Mouse (Mus musculus) forebrain, embryonic 13.5 days (tissue): Measurements from ENCODE around the gene Smchd1. TPM values are rescaled to one million over a fixed set of nuclear protein-coding genes. Genes with fewer than 3 reads are reported as not detected.
"Not testable (repeated sequence)": the region's sequence is repeated elsewhere in the genome, so short reads cannot be mapped to it uniquely, and the experiment has no call there.

Source experiments
- ATAC-seq: fragments of 200-750 bp; cut with Nextera tagmentation; 2 replicates; pipeline ENCODE4 v1.8.0; 2017
- H3K27ac ChIP-seq: fragments of 300-500 bp; sonication (generic); 2 replicates; pipeline ENCODE4 v1.5.1; 2015; ENCODE audit warnings: inconsistent platforms, mild to moderate bottlenecking, moderate library complexity
- H3K27me3 ChIP-seq: fragments of 300-500 bp; sonication (generic); 2 replicates; pipeline ENCODE4 v1.6.1; 2015; ENCODE audit warnings: mild to moderate bottlenecking, inconsistent platforms
- H3K36me3 ChIP-seq: fragments of 300-500 bp; sonication (generic); 2 replicates; pipeline ENCODE4 v1.6.1; 2015; ENCODE audit warnings: mild to moderate bottlenecking, inconsistent platforms; ENCODE audit not compliant: poor library complexity, severe bottlenecking
- H3K4me1 ChIP-seq: fragments of 300-500 bp; sonication (generic); 2 replicates; pipeline ENCODE4 v1.6.1; 2015; ENCODE audit warnings: inconsistent platforms
- H3K4me2 ChIP-seq: fragments of 300-500 bp; sonication (generic); 2 replicates; pipeline ENCODE4 v1.6.1; 2015; ENCODE audit warnings: inconsistent platforms, mild to moderate bottlenecking, moderate library complexity
- H3K4me3 ChIP-seq: fragments of 300-500 bp; sonication (generic); 2 replicates; pipeline ENCODE4 v1.5.1; 2015; ENCODE audit warnings: mild to moderate bottlenecking, inconsistent platforms
- H3K9ac ChIP-seq: fragments of 300-500 bp; sonication (generic); 2 replicates; pipeline ENCODE4 v1.6.1; 2015; ENCODE audit warnings: mild to moderate bottlenecking, inconsistent platforms
- H3K9me3 ChIP-seq: fragments of 300-500 bp; sonication (generic); replicated peaks from 2 replicates; pipeline ENCODE4 v1.6.1; 2016; ENCODE audit warnings: inconsistent platforms
- WGBS: fragments of 180-500 bp; shearing (Covaris S2); methylation state at CpG from one replicate; pipeline ENCODE4 v1.1.7; 2015; 5-methylcytosine and 5-hydroxymethylcytosine counted together
- polyA plus RNA-seq: library from polyadenylated mRNA; unstranded; fragments of >200 nt; fragmentation: Nextera tagmentation; extraction: Ambion mirVana; gene quantifications from 2 replicates; pipeline ENCODE4 v1.2.1, GENCODE M21; 2015

Smchd1 gene
- polyA plus RNA-seq, 1 experiment from 2014 or later: 68.9 TPM

DNA sequence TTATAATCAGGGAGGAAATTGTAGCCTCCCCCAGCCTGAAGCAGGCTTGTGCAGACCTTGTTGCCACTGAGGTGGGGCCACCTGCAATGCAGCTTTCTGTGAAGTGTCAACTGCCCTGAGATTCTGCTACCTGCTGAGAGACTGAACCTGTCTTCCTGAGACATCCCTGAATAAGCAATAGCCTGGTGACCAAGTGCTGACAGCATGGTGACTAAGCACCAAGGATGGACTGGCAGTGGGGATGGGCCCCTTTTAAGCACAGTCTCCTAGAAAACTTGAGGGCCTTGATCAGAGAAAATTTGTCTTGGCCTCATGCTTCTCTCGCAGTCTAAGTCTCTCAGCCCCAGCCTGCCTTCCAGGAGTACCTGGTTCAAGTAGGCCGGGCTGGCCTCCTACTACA lies 52.6 kb downstream of the Smchd1 start:
- not testable (repeated sequence) for H3K9ac ChIP-seq, H3K4me3 ChIP-seq, ATAC-seq, H3K27ac ChIP-seq, H3K4me1 ChIP-seq, H3K4me2 ChIP-seq, H3K27me3 ChIP-seq
- WGBS: 96% methylated on average over 2 of the region's 2 CpGs
- peaks cover 47% of the 10 kb centered on the region for H3K36me3 ChIP-seq
- H3K9me3 ChIP-seq: peaks cover 14% of the 10 kb centered on the region

DNA sequence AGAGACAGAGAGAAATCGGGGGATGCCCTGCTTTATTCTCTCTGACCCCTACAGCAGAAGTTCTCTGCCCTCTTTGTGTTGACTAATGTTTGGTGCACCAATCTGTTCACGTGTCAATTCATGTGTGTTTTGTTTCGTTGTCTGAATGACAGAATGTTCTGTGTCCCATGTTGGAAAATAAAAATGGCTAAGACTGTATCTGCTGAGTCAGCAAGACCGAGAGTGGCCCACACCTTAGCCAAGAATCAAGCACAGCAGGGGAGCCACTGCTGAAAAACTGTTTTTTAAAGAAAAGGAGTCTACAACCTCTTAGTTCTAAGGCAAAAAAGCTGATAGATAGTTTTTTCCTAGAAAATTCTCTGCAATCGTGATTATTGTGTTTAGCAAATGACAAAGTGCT lies 55.7 kb downstream of the Smchd1 start:
- Histone ChIP-seq H3K36me3 (peaks cover 55% of the 10 kb centered on the region), H3K9me3 (peaks cover 14% of the 10 kb centered on the region)
- H3K27ac ChIP-seq, H3K27me3 ChIP-seq, H3K4me3 ChIP-seq, H3K9ac ChIP-seq, ATAC-seq, H3K4me2 ChIP-seq, H3K4me1 ChIP-seq: not testable (repeated sequence)
- WGBS: 80% methylated on average over 5 of the region's 5 CpGs

DNA sequence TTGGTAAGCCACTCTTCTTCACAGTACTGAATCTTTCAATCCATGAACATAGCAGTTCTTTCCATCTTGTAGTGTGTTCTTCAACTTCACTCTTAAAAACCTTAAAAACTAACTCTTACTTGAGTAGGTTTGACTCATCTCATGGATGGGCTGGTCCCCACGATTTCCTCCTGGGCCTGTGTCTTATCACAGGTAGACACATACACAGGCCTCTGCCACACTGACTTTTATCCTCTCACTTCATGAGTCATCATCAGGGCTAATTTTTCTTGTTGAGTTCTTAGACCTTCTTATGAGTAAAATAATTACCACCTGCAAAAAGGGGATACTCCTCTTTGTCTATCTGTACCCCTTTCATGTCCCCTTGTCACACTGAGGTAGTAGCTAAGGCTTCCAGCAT lies 58.1 kb downstream of the Smchd1 start:
- 100% methylated on average over 1 of the region's 1 CpGs for WGBS
- no peak for ATAC-seq
- peaks cover 35% of the 10 kb centered on the region for H3K36me3 ChIP-seq
- no peaks in the 10 kb centered on the region for H3K4me1 ChIP-seq
- no peak overlapping the region for H3K4me3 ChIP-seq
- H3K27me3 ChIP-seq: no peaks in the 10 kb centered on the region
- no peak overlapping the region for H3K9ac ChIP-seq
- H3K9me3 ChIP-seq: peaks cover 7% of the 10 kb centered on the region
- H3K27ac ChIP-seq: no peak overlapping the region
- H3K4me2 ChIP-seq: no peak overlapping the region

DNA sequence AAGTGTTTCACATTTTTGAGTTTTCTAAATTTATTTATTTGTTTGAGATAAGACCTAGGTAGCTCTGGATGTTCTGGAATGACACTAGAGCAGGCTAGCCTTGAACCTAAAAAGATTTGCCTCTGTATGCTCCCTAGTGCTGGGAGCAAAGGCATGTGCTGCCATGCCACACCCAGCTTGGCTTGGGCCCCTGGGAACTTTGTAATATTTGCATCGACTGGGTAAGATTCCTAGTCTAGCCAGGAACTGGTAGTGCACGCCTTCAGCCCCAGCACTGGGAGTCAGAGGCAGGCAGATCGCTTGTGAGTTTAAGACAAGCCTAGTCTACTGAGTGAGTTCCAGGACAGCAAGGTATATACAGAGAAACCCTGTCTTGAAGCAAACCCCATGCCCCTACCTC lies 87.7 kb downstream of the Smchd1 start:
- Histone ChIP-seq H3K4me3 (no peak overlapping the region), H3K36me3 (peaks cover 36% of the 10 kb centered on the region), H3K4me1 (no peaks in the 10 kb centered on the region), H3K4me2 (no peak overlapping the region), H3K9ac (no peak overlapping the region), H3K9me3 (no peaks in the 10 kb centered on the region), H3K27ac (no peak overlapping the region), H3K27me3 (no peaks in the 10 kb centered on the region)
- WGBS: 91% methylated on average over 3 of the region's 3 CpGs
- no peak for ATAC-seq

DNA sequence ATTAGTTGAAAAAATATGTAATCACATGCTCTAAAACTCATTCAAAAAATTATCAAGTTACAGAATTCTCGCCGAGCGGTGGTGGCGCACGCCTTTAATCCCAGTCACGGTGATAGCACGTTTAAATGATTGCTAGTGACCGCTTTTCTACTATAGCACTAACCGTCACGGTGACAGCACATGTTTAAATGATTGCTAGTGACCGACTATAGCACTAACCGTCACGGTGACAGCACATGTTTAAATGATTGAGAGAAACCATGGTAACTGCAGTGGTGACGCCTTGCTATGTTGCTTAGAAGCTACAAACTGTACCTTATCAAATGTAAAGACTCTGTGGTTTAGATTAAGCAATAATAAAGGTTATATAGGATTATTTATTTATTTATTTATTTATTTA lies 94.8 kb downstream of the Smchd1 start:
- 96% methylated on average over 14 of the region's 14 CpGs for WGBS
- ATAC-seq: no peak
- no peak overlapping the region for H3K4me2 ChIP-seq

DNA sequence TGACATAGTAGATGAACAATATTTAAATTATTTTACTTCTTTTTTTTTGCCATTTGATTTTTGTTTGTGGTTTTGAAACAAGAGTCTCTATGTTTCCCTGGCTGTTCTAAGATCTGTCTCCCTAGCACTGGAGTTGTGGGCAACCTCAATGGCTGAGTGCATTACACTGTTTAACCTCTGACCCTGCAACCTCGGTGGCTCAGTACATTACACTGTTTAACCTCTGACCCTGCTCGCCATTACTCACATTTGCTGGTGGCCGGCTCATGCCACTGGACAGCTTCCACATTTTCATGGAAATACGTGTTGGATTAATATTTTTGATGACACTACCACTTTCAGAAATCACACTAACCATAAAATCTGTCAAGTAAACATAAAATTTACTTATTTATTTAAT lies 97.2 kb downstream of the Smchd1 start:
- no peaks in the 10 kb centered on the region for H3K27me3 ChIP-seq
- ATAC-seq: no peak
- H3K9me3 ChIP-seq: no peaks in the 10 kb centered on the region
- H3K4me1 ChIP-seq: no peaks in the 10 kb centered on the region
- H3K4me3 ChIP-seq: no peak overlapping the region
- peaks cover 35% of the 10 kb centered on the region for H3K36me3 ChIP-seq
- no peak overlapping the region for H3K9ac ChIP-seq
- no peak overlapping the region for H3K4me2 ChIP-seq
- WGBS: 79% methylated on average over 4 of the region's 4 CpGs
- H3K27ac ChIP-seq: no peak overlapping the region

More for the DNA sequence above, 94.8 kb downstream of the Smchd1 start:
- no peaks in the 10 kb centered on the region for H3K9me3 ChIP-seq
- no peaks in the 10 kb centered on the region for H3K27me3 ChIP-seq
- H3K9ac ChIP-seq: no peak overlapping the region
- H3K4me3 ChIP-seq: no peak overlapping the region
- no peaks in the 10 kb centered on the region for H3K4me1 ChIP-seq
- H3K27ac ChIP-seq: no peak overlapping the region
- peaks cover 35% of the 10 kb centered on the region for H3K36me3 ChIP-seq

DNA sequence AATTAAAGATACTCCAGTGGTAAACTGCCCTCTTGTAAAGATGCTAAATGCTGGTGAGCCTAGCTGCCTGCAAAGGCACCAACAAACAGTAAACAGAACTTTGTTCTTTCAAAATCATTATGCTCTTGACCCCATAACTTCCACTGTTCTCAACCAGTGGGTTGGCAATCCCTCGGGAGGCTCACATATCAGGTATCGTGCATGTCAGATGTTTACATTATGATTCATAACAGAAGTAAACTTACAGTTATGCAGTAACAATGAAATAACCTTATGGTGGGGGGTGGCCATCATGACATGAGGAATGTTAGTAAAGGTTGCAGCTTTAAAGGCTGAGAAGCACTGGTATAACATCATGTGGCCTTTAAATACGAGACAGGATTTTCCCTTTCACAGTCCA lies 119.6 kb downstream of the Smchd1 start:
- no peak overlapping the region for H3K27ac ChIP-seq
- no peaks in the 10 kb centered on the region for H3K9me3 ChIP-seq
- H3K4me1 ChIP-seq: no peaks in the 10 kb centered on the region
- no peak for ATAC-seq
- H3K4me3 ChIP-seq: no peak overlapping the region
- WGBS: 89% methylated on average over 3 of the region's 3 CpGs
- H3K9ac ChIP-seq: no peak overlapping the region
- no peaks in the 10 kb centered on the region for H3K27me3 ChIP-seq
- no peak overlapping the region for H3K4me2 ChIP-seq
- H3K36me3 ChIP-seq: peaks cover 72% of the 10 kb centered on the region

DNA sequence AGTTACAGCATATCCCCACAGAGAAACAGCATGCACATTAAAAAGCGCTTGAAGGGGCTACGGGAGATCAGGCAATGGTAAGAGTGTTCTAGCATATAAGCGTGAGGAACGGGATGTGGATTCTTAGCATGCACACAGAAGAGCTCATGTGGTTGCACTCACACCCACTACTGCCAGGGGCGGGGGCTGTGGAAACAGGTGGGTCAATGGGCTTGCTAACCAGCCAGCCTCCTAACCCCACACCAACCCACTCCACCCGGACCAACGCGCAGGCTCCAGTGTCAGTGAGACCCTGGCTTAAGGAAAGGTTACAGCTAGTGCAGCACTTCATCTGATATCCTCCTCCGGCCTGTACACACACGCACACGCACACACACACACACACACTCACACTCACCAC lies 120.9 kb downstream of the Smchd1 start:
- H3K4me2 ChIP-seq: no peak overlapping the region
- peaks cover 70% of the 10 kb centered on the region for H3K36me3 ChIP-seq
- no peaks in the 10 kb centered on the region for H3K4me1 ChIP-seq
- WGBS: 95% methylated on average over 11 of the region's 11 CpGs
- ATAC-seq: no peak
- no peak overlapping the region for H3K27ac ChIP-seq
- H3K9me3 ChIP-seq: no peaks in the 10 kb centered on the region
- H3K4me3 ChIP-seq: no peak overlapping the region
- H3K27me3 ChIP-seq: no peaks in the 10 kb centered on the region
- H3K9ac ChIP-seq: no peak overlapping the region

DNA sequence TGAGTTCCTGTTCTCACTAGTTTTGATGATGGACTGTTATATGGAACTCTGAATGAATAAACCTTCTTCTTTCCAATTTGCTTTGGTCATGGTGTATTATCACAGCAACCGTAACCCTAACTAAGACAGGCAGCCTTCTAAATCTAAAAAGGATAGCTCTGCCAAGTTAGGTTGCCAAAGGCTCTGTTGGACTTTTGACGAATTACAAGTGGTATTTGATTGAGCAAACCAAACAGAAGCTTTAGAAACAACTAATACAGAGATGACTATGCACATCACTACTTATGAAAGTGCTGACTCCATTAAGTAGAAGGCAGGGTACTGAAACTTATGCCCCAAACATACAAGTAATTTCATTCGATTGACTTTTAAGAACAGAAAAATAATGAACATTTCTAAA lies 127.0 kb downstream of the Smchd1 start:
- ATAC-seq: no peak
- Histone ChIP-seq H3K4me1 (no peaks in the 10 kb centered on the region), H3K9me3 (no peaks in the 10 kb centered on the region), H3K27ac (no peak overlapping the region), H3K4me3 (no peak overlapping the region), H3K9ac (no peak overlapping the region), H3K27me3 (no peaks in the 10 kb centered on the region), H3K36me3 (peaks cover 84% of the 10 kb centered on the region), H3K4me2 (no peak overlapping the region)
- WGBS: 96% methylated on average over 3 of the region's 3 CpGs

DNA sequence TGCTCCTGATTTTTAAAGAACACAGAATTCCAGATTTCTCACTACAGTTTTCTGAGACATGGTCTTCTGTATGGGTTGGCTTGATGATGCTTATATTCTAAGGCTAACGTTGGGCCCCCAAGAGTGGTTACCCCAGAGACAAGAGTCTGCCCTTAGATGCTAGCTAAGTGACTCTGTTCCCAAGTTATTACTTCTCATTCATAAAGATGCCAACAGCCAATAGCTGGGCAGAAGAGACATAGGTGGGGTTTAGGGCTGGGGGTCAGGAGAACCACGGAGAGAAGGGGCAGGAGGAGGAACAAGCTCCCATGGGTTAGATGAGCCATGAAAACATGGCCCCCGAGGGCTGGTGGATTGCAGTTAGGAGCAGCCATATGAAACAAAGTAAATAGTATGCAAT lies 133.1 kb downstream of the Smchd1 start:
- Histone ChIP-seq H3K4me3 (no peak overlapping the region), H3K27ac (no peak overlapping the region), H3K4me1 (no peaks in the 10 kb centered on the region), H3K9ac (no peak overlapping the region), H3K36me3 (peaks cover 49% of the 10 kb centered on the region), H3K27me3 (no peaks in the 10 kb centered on the region), H3K9me3 (no peaks in the 10 kb centered on the region), H3K4me2 (no peak overlapping the region)
- 93% methylated on average over 3 of the region's 3 CpGs for WGBS
- no peak for ATAC-seq

DNA sequence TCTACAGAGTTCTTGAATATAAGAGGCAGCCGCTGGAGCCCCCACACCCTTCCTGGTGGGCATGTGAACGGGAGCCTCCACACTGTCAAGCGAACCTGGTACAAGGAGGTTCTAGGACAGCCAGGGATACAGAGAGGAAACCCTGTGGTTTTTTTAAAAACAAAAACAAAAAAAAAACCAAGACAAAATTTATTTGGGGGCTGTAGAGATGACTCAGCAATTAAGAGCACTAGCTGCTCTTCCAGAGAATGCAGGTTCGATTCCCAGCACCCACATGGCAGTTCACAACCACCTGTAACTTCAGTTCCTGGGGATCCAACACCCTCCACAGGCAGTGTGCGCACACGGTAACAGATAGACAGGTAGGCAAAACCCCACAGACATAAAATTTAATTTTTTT lies 136.5 kb downstream of the Smchd1 start:
- no peak overlapping the region for H3K4me3 ChIP-seq
- WGBS: 97% methylated on average over 6 of the region's 6 CpGs
- no peaks in the 10 kb centered on the region for H3K27me3 ChIP-seq
- no peak overlapping the region for H3K9ac ChIP-seq
- no peaks in the 10 kb centered on the region for H3K4me1 ChIP-seq
- H3K36me3 ChIP-seq: peaks cover 23% of the 10 kb centered on the region
- no peak overlapping the region for H3K4me2 ChIP-seq
- no peaks in the 10 kb centered on the region for H3K9me3 ChIP-seq
- no peak overlapping the region for H3K27ac ChIP-seq
- ATAC-seq: no peak

DNA sequence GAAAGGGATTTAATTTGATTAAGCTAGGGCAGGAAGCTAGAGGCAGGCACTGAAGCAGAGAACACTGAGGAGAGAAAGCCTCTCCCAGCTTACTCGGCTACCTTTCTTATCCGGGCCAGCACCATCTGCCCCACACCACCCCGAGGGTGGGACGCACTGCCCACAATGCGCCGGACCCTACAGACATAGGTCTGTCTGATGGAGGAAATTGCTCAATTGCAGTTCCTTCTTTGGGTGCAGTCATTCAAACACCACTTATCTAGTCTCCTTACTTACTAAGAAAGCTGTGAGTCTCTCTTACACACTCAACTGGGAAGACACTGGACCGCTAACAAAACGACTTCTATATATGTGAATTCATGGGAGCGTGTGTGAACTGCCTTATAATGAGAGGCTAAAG lies 137.6 kb downstream of the Smchd1 start:
- 91% methylated on average over 9 of the region's 9 CpGs for WGBS
- H3K9ac ChIP-seq: no peak overlapping the region
- ATAC-seq: no peak
- peaks cover 15% of the 10 kb centered on the region for H3K36me3 ChIP-seq
- H3K9me3 ChIP-seq: no peaks in the 10 kb centered on the region
- H3K4me2 ChIP-seq: no peak overlapping the region
- H3K4me1 ChIP-seq: no peaks in the 10 kb centered on the region
- H3K27ac ChIP-seq: no peak overlapping the region
- no peaks in the 10 kb centered on the region for H3K27me3 ChIP-seq
- H3K4me3 ChIP-seq: no peak overlapping the region

DNA sequence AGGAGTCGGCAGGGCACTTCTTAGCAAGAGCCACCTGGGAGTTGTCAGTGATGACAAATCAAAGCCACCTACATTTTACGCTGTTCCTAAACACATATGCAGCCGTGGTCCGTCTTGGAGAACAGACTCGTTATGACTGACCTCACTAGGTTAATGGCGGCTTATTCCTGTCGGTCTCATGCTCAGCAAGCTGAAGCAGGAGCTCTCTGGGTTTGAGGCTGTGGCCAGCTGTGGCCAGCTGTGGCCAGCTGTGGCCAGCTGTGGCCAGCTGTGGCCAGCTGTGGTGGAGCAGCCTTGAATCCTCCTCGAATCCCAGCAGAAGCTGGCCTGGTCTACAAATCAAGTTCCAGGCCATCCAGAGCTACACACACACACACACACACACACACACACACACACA lies 138.7 kb downstream of the Smchd1 start:
- H3K27me3 ChIP-seq: no peaks in the 10 kb centered on the region
- H3K4me2 ChIP-seq: no peak overlapping the region
- no peak overlapping the region for H3K4me3 ChIP-seq
- H3K9ac ChIP-seq: no peak overlapping the region
- 83% methylated on average over 8 of the region's 8 CpGs for WGBS
- H3K36me3 ChIP-seq: peaks cover 5% of the 10 kb centered on the region; the same call in 1 of the 2 replicates
- no peaks in the 10 kb centered on the region for H3K9me3 ChIP-seq
- H3K27ac ChIP-seq: no peak overlapping the region
- no peak for ATAC-seq
- H3K4me1 ChIP-seq: no peaks in the 10 kb centered on the region
